Mouse (Mus musculus) layer of hippocampus, adult 9-11 months (tissue): ENCODE measurements around the gene Klhdc4.

Experiments
- DNase-seq: peaks from one replicate; pipeline ENCODE4 v3.0.0; 2022

The Klhdc4 gene

DNA sequence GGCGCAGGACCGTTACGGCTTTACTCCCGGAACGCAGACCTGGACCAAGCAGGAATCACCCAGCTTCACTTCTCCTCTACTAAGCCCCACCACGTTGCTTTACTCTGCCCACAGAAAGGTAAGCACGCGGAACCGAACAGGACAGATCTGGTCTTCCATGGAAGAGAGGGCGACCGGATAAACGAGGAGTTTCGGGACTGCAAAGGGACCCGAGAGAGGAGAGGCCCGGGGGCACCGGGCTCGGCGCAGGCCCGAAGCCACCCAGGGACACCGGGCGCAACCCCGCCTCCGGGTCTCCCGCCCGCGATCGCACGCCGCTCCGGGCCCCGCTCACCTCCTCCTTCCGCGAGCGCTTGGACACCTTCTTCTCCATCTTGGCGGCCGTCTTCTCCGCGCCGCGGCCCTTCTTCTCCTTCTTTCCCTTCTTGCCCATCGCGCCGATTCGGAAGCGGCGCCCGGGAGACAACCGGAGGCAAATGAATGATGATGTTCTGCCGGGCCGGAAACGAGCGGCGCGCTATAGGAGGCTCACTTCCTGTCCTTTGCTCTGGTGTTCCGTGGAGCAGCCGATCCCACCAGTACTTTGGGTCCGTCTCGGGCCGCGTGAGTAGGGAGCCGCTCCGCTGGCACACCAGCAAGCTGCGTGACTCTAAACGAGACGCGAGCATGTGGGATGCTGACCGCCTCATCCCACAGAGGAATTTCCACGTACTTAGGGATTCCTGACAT is at the start of gene Klhdc4:
Gene Klhdc4 (minus strand): TSS at position 522 of the 729 bp plus-strand sequence.
- peak; percentile 85 for DNase-seq

DNA sequence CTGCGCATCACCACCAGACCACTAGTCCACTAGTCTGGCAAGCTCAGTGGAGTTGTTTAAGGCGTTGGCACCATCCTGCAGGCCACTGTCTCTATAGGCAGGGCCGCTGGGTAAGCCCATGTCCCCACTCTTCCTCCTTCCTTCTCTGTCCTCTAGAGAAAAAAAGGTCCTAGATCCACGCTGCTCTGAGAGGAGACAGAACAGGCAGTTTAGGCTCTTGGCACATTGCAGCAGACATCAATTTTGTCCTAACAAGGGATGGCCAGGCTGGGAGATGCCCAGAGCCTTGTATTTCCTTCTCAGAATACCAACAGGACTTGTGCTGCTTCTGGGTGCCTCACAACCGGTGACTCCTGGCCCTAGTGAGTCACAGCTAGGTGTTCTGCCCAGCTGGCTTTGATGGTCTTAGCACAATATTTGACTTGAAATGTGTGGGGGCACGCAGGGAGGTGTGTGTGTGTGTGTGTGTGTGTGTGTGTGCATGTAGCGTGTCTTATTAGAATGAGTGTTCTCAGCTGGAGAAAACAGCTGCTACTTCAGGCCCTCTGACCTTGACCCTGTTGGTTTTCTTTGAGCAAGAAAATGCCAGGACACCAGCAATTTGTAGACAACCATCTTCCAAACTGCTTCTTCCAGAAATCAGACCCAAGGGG is 48.6 kb upstream of the Klhdc4 start:
- no peak for DNase-seq

DNA sequence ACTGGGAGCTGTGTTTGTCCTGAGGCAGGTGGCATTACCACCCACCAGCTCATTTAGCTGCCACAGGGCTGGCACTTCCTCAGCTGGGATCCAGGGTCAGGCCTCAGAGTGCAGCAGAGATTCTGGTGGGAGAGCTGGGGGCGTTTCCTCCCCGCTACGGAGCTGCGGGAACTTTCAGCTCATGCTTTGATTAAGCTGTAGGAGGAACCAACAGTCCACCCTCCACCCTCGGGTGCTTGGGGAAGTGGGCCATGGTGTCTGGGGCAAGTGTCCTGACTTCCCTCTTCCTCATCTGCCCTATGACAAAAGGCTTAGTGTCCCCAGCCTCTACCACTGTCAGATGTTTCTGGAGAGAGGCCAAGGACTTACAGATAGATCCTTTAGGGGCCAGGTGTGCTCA is 47.8 kb upstream of the Klhdc4 start:
- DNase-seq, result peak; percentile 61

DNA sequence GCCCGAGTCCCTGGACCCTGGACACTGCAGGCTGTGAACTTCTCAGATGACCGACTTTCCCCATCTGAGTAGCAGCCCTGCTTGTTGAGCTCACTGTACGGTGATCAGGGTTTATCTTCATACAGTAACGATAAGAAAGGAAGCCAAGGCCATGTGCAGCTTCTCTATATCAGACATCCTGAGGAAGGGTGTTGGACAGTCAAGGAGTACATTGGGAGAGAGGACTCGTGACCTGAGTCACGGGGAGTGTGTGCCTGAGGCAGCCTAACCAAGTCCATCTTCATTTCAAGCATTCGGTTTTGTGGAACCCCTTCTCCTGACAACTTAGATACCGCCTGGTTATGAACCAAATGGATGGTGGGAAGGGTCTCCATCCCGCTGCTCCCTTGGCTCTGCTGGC is 46.1 kb upstream of the Klhdc4 start:
- no peak for DNase-seq

DNA sequence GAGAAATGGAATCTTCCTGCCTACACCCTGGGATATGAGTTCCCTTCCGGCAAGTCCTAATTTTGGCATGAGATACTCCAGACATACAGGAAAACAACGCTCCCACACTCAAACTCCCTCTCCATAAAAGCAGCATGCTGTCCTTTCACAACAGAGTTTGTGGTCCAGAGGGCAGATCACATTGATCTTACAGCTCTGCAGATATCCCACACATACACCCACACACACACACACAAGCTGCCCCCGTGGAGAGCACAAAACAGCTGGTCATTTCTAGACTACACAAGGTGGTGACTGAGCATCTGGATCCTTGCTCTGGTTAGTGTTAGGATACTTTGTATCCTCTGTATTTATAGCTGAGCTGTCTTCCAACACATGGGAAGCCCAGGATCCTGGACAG is 45.7 kb upstream of the Klhdc4 start:
- DNase-seq, result no peak

DNA sequence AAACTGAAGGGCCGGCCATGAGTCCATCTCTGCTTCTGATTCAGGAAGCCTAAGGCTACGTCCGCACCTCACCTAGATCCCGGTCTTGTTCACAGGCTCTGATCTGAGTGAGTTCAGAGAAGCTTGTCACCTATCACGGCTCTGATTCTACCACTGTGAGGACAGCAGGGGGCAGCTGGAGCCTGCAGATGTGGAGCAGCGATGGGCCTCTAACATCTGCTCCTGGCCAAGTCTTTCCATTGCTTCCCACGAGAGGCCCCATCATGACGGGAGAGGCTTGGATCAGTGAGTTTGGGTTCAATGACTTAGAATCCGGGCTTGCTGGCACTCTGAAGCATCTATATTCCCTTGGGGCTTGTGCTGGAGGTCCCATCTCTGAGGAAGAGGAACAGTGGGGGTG is 44.7 kb upstream of the Klhdc4 start:
- no peak for DNase-seq

DNA sequence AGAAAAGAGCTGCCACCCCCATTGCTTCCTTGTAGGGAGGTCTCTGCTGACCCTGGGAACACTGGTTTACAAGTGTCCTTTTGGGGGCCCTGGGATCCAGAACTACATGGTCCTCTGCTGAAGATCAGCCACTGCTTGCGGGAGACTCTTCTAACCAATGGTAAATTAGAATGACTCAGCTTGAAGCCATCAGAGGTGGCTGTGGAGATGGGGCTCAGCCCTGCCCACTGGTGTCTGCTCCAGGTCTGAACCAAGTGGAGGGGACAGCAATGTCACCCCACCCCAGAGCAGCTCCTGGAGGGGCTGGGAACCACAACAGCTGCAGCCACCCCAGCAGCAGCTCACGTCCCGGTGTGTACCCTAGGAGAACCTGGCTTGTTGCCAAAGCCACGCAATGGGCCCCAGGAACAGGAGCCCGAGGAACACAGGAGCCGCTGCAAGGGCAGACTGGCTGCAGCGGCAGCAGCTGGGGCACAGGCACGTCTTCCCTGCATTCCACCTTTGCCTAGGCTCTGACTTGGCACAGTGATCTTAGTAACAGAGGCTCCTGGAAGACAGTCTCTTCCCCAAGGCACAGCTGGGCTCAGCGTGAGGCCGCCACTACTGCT is 42.6 kb upstream of the Klhdc4 start:
- DNase-seq, result no peak

DNA sequence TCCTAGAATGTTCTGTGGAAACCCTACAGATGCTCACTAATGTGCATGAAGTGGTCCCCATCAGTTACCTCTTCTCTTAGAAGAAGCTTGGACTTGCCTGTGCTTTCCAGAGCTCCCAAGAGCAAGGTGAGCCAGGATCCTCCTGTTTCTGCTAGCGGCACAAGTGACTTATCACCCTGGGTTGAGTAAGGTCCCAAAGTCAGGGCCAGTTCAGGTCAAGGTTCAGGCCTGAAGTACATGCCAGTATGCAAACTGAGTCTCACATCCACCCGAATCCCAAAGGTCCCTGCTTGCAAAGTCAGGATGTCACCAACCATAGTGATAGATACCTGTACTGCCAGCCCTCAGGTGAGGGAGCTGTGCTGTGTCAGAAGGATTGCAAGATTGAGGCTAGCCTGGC is 40.8 kb upstream of the Klhdc4 start:
- no peak for DNase-seq

DNA sequence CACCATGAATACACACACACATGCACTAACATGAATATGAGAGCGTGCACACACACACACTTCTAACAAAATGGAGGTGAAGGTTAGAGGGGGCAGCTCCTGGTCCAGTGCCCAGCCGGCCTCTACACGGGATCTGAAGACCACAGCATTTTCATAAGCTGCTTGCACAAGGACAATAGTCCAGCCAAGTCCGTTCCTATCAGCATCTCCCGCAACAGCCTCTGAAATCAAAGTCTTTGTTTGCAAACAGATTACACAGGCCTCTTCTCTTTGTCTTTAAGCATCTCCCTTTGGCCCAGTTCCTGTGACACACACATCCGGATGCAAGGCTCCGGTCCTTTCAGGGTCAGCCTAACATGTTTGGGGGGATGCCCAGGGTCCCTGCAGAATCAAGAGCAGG is 39.5 kb upstream of the Klhdc4 start:
- no peak for DNase-seq

DNA sequence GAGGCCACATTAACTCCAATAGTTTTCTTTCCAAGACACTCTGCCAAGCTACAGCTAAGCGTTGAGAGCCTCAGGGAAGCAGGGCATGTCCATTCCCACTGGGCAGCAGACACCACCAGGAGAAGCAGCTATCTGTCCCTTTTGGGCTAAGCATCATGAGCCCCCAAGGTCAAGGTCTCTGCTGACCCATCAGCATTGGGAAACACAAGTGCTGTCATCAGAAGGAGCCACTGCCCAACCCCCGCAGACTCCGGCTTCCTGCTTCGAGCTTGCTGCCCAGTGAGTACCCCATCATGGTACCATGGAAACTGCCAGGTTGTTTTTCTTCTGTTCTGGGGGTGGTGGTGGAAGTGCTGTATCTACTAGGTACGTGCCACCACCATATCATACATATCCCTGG is 38.8 kb upstream of the Klhdc4 start:
- DNase-seq, result no peak

DNA sequence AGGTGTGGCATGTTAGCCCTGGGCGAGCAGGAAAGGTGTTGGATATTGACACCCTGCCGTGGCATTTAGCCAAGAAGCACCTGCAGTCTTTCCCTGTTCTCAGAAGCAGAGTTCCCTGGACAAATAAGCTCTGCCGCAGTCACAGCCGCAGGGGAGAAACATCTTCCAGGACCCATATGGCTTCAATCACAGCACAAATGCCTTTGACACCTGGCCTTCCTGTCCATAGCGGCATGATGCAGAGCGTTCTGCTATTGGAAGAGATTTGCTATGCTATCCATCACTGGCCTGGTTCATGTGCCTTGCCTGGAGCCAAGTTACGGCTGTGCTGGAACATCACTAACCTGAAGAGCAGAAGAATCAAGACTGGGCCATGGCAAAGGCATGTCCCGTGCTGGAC is 36.0 kb upstream of the Klhdc4 start:
- no peak for DNase-seq

DNA sequence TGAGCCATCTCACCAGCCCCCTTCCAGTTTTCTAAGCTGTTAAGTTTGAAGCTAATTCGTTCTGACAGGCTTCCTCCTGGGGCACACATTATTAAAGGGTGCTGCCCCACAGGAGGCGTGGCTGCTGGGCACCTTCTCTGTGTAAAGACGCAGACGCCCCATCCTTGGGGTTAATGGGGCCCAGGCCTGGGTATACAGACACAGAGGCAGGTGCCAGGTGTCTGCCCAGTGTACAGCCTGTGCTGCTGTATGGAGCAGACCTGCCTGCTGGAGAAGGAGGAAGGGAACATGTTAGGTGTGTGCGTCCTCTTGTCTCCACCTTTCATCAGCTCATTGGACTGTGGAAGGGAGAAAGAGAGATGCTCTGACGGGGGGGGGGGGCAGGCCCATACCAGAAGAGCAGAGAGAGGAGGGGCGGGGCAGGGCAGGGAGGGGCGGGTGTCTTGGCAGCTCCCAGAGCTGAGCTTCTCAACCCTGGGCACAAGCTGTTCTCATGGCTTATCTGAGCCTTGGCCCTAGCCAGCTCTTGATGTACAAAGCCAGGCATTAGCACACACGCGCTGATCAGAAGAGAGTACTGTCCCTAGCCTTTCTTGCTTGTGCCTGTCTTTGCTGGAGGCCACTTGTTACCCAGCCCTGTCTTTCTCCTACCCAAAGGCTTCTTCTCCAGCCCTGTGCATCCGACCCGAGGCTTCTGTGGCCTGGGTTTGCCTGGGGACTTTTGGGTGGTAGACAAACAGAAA is 32.6 kb upstream of the Klhdc4 start:
- DNase-seq, result no peak

DNA sequence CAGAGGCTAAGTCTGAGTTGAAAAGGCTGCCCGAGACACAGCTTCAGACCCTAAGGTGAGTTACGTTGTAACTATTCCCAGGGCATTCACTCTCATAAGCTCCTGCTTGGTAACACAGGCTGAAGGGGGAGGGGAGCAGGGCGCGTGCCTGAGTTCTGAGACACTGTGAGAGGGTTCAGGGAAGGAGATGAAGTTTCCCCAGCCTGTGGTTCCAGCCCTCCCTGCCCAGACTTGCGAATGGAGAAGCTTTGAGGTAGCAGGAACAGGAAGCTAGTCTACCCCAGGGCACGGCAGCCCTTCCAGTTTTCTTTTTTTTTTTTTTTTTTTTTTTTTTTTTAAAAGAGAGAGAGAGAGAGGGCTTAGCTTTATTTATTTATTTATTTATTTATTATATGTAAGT is 31.9 kb upstream of the Klhdc4 start:
- DNase-seq, result no peak

DNA sequence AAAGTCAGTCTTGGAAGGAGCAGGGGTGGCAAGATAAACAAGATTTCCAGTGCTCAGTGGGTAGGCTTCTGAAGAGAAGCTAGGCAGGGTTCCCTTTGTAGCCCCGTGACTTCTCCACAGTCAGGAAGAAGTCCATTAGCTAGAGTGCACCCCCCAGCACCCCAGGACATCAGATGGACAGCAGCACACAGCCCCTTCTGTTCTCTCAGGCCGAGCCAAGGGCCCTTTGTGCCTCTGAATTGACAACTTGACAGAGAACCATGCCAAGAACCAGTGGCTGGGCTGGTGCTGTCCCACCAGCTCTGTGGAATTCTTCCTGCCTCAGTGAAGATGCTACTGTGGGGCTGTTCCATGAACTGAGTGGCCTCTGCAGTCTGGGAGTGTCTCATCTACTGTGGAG is 28.4 kb upstream of the Klhdc4 start:
- no peak for DNase-seq

DNA sequence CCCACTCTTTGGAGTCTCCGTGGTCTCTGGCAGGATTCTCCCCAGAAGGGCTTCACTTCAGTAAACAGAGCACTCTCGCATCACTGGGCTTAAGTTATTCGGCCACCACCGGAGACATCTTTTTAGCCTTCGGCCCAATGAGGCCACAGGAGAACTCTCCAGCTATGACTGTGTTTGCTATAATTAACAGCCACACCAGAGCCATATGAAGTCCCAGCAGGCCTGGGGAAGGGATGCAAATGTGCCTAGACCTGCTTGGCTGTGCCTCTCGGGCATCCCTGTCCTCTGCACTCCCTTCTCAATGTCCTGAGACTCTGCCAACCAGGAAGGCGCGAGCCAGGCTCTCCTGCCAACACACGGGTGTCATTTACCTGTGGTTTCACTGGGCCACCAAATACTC is 28.0 kb upstream of the Klhdc4 start:
- DNase-seq, result no peak

DNA sequence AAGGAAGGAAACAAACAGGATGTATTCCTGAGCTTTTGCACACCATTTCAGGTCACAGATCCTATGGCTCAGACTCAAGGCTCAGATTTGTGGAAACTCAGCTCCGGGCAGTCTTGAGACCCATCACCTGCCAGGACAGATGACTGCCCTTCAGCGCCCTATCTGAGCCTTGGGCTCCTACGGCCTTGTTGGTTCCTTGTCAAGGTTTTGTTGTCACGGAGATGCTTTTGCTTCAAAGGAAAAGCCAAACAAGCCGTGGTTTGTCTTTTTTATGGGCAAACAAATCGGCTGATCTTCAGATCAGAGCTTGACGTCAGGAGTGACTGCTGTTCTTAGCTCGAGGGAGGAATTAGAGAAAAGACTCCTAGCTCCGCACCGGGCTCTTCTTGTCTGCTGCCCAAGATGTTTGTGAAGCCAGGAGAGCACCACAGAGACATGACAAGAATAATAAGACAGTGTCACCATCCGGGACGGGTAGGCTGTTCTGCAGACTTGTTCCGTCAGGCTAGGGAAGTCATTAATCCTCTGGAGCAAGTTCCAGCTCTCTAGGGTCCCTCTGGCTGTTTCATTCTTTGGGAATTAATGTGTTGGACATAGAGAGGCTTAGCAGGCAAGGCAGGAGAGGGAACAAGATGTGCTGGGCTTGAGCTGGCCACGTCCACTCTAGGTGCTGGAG is 26.8 kb upstream of the Klhdc4 start:
- DNase-seq, result no peak

DNA sequence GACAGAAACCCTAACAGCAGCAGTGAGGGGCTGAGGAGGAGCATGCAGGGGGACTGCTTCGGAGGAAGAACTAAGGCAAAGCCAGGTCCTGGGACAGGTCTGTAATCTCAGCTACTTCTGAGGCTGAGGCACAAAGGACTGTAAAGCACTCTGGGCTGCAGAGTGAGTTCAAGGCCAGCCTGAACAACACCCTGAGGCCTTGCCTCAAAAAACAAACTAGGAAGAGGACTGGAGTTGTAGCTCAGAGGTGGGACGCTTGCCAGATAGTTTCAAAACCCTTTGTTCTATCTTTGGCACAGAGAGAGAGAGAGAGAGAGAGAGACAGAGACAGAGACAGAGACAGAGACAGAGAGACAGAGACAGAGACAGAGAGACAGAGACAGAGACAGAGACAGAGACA is 24.2 kb upstream of the Klhdc4 start:
- DNase-seq, result no peak

DNA sequence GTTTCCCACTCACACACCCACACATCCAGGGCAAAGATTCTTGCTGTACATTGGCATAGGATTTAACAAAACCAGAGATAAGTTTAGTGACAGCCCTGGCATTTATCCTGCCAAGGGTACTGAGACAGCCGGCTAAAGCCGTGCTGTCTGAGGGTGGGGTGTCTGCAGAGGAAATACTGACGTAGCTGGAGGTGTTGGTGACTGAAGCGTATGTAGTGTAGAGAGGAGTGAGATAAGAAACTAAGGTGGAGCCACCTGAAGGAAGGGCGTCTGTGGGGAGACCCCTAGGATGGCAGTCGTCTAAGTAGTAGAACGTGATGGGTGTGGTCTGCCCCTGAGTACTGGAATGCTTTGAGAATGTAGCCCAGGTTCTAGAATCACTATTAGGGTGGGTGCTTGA is 23.1 kb upstream of the Klhdc4 start:
- no peak for DNase-seq

DNA sequence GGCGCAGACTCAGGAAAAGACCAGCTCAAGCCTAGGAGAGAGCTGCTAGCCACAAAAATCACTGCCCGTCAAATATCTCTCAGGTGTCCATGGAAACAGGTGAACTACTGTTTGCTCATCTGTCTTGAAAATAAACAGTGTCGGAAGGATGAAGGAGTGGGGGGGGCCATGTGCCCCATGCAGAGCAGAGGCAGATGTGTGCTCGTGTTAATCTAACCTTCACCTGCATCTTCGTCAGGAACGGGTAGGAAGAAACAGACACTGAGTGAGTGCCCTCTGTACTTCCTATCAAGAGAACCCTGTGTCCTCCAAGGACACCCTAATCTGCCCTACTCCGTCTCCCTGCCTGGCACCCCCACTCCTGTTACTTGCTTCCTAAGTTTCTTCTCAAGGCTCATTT is 22.3 kb upstream of the Klhdc4 start:
- no peak for DNase-seq

DNA sequence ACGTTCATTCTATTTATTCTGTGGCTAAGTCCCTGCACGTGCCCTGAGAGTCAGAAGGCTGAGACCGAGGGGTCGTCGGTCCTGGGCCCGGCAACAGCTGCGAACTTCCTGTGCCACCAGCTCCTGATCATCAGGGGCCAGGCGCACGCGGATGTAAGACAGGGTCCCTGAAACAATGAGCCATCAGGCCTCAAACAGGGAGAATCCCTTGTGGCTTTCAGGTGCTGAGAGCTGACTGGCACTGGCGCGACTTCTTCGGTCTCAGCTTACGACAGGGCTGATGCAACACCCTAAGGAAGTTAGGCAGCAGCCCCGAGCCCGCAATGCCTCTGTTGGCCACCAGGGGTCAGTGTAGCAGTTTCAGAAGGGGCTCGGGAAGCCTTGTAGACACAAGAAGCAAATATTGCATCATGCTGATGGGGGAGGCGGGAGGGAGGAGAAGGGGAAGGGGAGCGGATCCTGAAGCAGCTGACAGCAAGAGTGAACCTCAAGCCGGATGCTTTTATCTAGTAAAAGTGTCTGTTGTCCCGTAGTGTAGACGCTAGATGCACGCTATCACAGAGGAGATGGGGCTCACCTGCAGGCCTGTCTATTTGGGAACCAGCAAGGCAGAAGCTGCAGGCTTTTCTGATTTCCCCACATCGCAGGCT is 21.6 kb upstream of the Klhdc4 start:
- peak; percentile 94 for DNase-seq

DNA sequence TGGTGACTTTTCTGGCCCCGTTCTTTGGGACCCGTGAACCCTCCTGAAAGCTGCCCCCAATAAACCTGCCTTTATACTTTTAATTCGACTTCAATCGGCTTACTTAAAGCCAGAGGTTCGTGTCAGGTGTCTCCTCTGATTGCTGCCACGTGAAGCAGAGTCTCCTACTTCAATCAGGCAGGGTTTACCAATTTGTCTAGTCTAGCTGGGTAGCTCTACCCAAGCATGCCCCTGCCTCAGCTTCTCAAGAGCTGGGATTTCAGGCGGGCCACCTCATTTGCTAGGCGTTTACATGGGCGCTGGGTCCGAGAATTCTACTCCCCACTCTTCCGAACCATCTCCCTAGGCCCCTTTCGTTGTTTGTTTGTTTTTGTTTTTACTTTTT is 21.1 kb upstream of the Klhdc4 start:
- no peak for DNase-seq

DNA sequence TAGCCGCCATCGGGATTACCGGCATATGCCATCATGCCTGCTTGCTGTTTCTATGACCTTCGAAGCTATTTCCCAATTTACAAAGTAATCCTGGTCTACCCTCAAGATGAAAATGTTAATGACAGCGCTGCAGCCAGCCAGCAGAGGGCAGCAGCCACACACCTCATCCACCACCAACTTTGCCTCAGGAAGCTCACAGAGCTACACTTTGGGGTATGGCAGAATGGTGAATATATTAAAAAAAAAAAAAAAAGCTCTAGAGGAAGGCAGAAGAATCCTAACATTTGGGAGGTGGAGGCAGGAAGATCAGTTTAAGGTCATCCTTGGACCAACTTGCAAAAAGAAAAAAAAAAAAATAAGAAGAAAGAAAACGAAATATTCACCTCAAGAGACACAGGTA is 20.6 kb upstream of the Klhdc4 start:
- DNase-seq, result peak; percentile 68

DNA sequence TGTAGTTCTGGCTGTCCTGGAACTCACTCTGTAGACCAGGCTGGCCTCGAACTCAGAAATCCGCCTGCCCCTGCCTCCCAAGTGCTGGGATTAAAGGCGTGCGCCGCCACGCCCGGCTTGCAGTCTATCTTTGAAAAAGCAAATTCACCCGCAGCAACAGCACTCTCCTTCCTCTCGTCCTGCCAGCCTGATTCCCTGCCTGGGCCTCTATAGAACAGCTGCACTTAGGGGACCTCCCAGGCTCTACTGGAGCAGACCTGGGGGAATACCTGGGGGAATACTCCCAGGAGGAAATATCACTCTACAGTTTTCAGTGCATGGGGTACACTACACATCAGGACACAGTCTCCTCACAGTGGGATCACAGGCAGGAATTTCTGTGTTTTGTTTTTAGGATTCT is 19.9 kb upstream of the Klhdc4 start:
- no peak for DNase-seq
